Mouse (Mus musculus) forebrain, postnatal 0 days (tissue): ENCODE data around the gene Sirt4. TPM values are rescaled to one million over a fixed set of nuclear protein-coding genes. Genes with fewer than 3 reads are reported as not detected.
"Not testable (repeated sequence)": the region's sequence is repeated elsewhere in the genome, so short reads cannot be mapped to it uniquely, and the experiment has no call there.

Experiments used
- ATAC-seq: fragments of 200-750 bp; cut with Nextera tagmentation; 2 replicates; pipeline ENCODE4 v1.8.0; 2017; ENCODE audit warnings: mild to moderate bottlenecking, moderate library complexity
- DNase-seq: peaks from one replicate; pipeline ENCODE4 v3.0.0-alpha.2; 2015
- H3K27ac ChIP-seq: fragments of 300-500 bp; sonication (generic); 2 replicates; pipeline ENCODE4 v1.5.1; 2014; ENCODE audit warnings: low read depth, mild to moderate bottlenecking, antibody characterized with exemption, low read length, moderate library complexity, mixed read lengths
- H3K27me3 ChIP-seq: fragments of 300-500 bp; sonication (generic); 2 replicates; pipeline ENCODE4 v1.6.1; 2014; ENCODE audit warnings: mild to moderate bottlenecking, low read length, mixed read lengths; ENCODE audit not compliant: insufficient read depth
- H3K36me3 ChIP-seq: fragments of 300-500 bp; sonication (generic); 2 replicates; pipeline ENCODE4 v1.6.1; 2014; ENCODE audit warnings: mild to moderate bottlenecking, moderate library complexity; ENCODE audit not compliant: insufficient read depth
- H3K4me1 ChIP-seq: fragments of 300-500 bp; sonication (generic); 2 replicates; pipeline ENCODE4 v1.6.1; 2014; ENCODE audit warnings: antibody characterized with exemption; ENCODE audit not compliant: insufficient read depth
- H3K4me2 ChIP-seq: fragments of 300-500 bp; sonication (generic); 2 replicates; pipeline ENCODE4 v1.6.1; 2014; ENCODE audit warnings: low read depth, mild to moderate bottlenecking, moderate library complexity
- H3K4me3 ChIP-seq: fragments of 300-500 bp; sonication (generic); 2 replicates; pipeline ENCODE4 v1.5.1; 2014; ENCODE audit warnings: low read depth, low read length, mixed read lengths
- H3K9ac ChIP-seq: fragments of 300-500 bp; sonication (generic); 2 replicates; pipeline ENCODE4 v1.6.1; 2014; ENCODE audit warnings: mild to moderate bottlenecking
- H3K9me3 ChIP-seq: fragments of 300-500 bp; sonication (generic); 2 replicates; pipeline ENCODE4 v1.6.1; 2016; ENCODE audit warnings: low read length
- CTCF ChIP-seq: sonication (generic); IDR thresholded peaks from 2 replicates; pipeline ENCODE4 v1.5.1; 2016; ENCODE audit warnings: antibody characterized with exemption, control low read depth, low read depth
- WGBS: fragments of 180-500 bp; shearing (Covaris S2); extraction: QIAGEN DNeasy Blood & Tissue Kit; methylation state at CpG from one replicate; pipeline ENCODE4 v1.1.7; 2014; 5-methylcytosine and 5-hydroxymethylcytosine counted together
- polyA plus RNA-seq: library from polyadenylated mRNA; unstranded; fragments of >200 nt; fragmentation: Nextera tagmentation; extraction: Ambion mirVana; gene quantifications from 2 replicates; pipeline ENCODE4 v1.2.1, GENCODE M21; 2015
- total RNA-seq: library from RNA; depleted of rRNA; stranded (reverse); fragments of >200 nt; gene quantifications from 2 replicates; pipeline ENCODE4 v1.2.3, GENCODE M21; 2014

Gene Sirt4
- total and polyA plus RNA-seq, 2 experiments from 2014 or later, result 18.3 to 36.3 TPM

GRCm38 (mm10) chr5:115521553-115522461, 37.3 kb upstream of the Sirt4 start:
- ATAC-seq, result no peak
- H3K4me3 ChIP-seq, result no peak overlapping the region

GRCm38 (mm10) chr5:115520325-115520869, 35.9 kb upstream of the Sirt4 start:
- DNase-seq (no peak), ATAC-seq (no peak)
- WGBS, result 85% methylated on average over 21 of the region's 21 CpGs
- Histone ChIP-seq H3K9me3 (no peaks in the 10 kb centered on the region), H3K27me3 (no peaks in the 10 kb centered on the region), H3K4me1 (no peaks in the 10 kb centered on the region), H3K4me3 (no peak overlapping the region), H3K27ac (no peak overlapping the region), H3K36me3 (no peaks in the 10 kb centered on the region), H3K9ac (no peak overlapping the region), H3K4me2 (no peak overlapping the region)
- no peak for TF ChIP-seq CTCF

More at GRCm38 (mm10) chr5:115521553-115522461, 37.3 kb upstream of the Sirt4 start:
- no peaks in the 10 kb centered on the region for H3K9me3 ChIP-seq
- WGBS, result 71% methylated on average over 21 of the region's 21 CpGs
- no peaks in the 10 kb centered on the region for H3K4me1 ChIP-seq
- no peak overlapping the region for H3K4me2 ChIP-seq
- no peaks in the 10 kb centered on the region for H3K36me3 ChIP-seq
- DNase-seq, result no peak
- no peak overlapping the region for H3K27ac ChIP-seq
- H3K27me3 ChIP-seq, result no peaks in the 10 kb centered on the region
- TF ChIP-seq CTCF, result no peak
- no peak overlapping the region for H3K9ac ChIP-seq

- not testable (repeated sequence) for ATAC-seq, H3K4me3 ChIP-seq, H3K9me3 ChIP-seq, H3K4me1 ChIP-seq, H3K4me2 ChIP-seq, H3K27ac ChIP-seq, H3K36me3 ChIP-seq, DNase-seq, H3K27me3 ChIP-seq, H3K9ac ChIP-seq
- WGBS, result 93% methylated on average over 6 of the region's 8 CpGs
Measured at GRCm38 (mm10) chr5:115518214-115518613, 33.7 kb upstream of the Sirt4 start.

GRCm38 (mm10) chr5:115517501-115517900, 33.0 kb upstream of the Sirt4 start:
- DNase-seq, result no peak
- H3K27me3 ChIP-seq, result no peaks in the 10 kb centered on the region
- H3K9ac ChIP-seq, result no peak overlapping the region
- no peaks in the 10 kb centered on the region for H3K9me3 ChIP-seq
- TF ChIP-seq CTCF, result no peak
- H3K4me2 ChIP-seq, result no peak overlapping the region
- H3K36me3 ChIP-seq, result no peaks in the 10 kb centered on the region
- 96% methylated on average over 9 of the region's 9 CpGs for WGBS
- no peak overlapping the region for H3K27ac ChIP-seq
- no peak overlapping the region for H3K4me3 ChIP-seq
- no peak for ATAC-seq
- no peaks in the 10 kb centered on the region for H3K4me1 ChIP-seq

- Histone ChIP-seq H3K9me3 (no peaks in the 10 kb centered on the region), H3K4me1 (no peaks in the 10 kb centered on the region), H3K4me2 (no peak overlapping the region), H3K27me3 (no peaks in the 10 kb centered on the region), H3K4me3 (no peak overlapping the region), H3K27ac (no peak overlapping the region), H3K9ac (no peak overlapping the region), H3K36me3 (no peaks in the 10 kb centered on the region)
- ATAC-seq, result no peak
- no peak for TF ChIP-seq CTCF
- WGBS, result 93% methylated on average over 7 of the region's 7 CpGs
- no peak for DNase-seq
Measured at GRCm38 (mm10) chr5:115516908-115517307, 32.4 kb upstream of the Sirt4 start.

- H3K27me3 ChIP-seq, result no peaks in the 10 kb centered on the region
- 82% methylated on average over 32 of the region's 32 CpGs for WGBS
- H3K4me1 ChIP-seq, result no peaks in the 10 kb centered on the region
- H3K4me2 ChIP-seq, result no peak overlapping the region
- H3K4me3 ChIP-seq, result no peak overlapping the region
- H3K9ac ChIP-seq, result no peak overlapping the region
- ATAC-seq (no peak), DNase-seq (no peak)
- H3K27ac ChIP-seq, result no peak overlapping the region
- H3K36me3 ChIP-seq, result no peaks in the 10 kb centered on the region
- H3K9me3 ChIP-seq, result no peaks in the 10 kb centered on the region
- TF ChIP-seq CTCF, result no peak
Measured at GRCm38 (mm10) chr5:115516081-115516907, 31.8 kb upstream of the Sirt4 start.
